Mouse (Mus musculus) CH12.LX (cell line): ENCODE results near the gene Vwa5b1. TPM values are rescaled to one million over a fixed set of nuclear protein-coding genes. Genes with fewer than 3 reads are reported as not detected.

Experiments
- DNase-seq: peaks from one replicate; pipeline ENCODE4 v3.0.0-alpha.2; 2013; ENCODE audit errors: extremely low read depth
- H3K27ac ChIP-seq: 2 replicates; pipeline ENCODE4 v1.5.1; 2012; ENCODE audit warnings: low read depth, mild to moderate bottlenecking, control low read depth, moderate library complexity; ENCODE audit not compliant: insufficient read depth
- H3K27me3 ChIP-seq: replicated peaks from 2 replicates; pipeline ENCODE3; 2012; ENCODE audit warnings: inconsistent platforms
- H3K36me3 ChIP-seq, 2 experiments: replicated peaks in 1 of 2; 2 replicates each; pipeline versions ENCODE3 to v1.6.1; 2012; ENCODE audit warnings: inconsistent platforms in 1 of 2, low read length in 1 of 2, mild to moderate bottlenecking in 1 of 2, mixed read lengths in 1 of 2, moderate library complexity in 1 of 2; ENCODE audit not compliant: control insufficient read depth in 1 of 2, insufficient read depth in 1 of 2
- H3K4me1 ChIP-seq, 2 experiments: 2 replicates each; pipeline ENCODE4 v1.6.1; 2012; ENCODE audit warnings: inconsistent platforms in 1 of 2, moderate library complexity in 1 of 2; ENCODE audit not compliant: insufficient read depth in 2 of 2, control insufficient read depth in 1 of 2
- H3K4me2 ChIP-seq: 2 replicates; pipeline ENCODE4 v1.6.1; 2012; ENCODE audit warnings: low read depth, mild to moderate bottlenecking, control low read depth; ENCODE audit not compliant: poor library complexity, insufficient read depth, severe bottlenecking
- H3K4me3 ChIP-seq, 3 experiments: fragments of 150-350 bp in 1 of 3; sonication (generic) in 1 of 3; replicated peaks in 1 of 3; 2 replicates each; pipeline versions ENCODE3 to v1.5.1; 2011 to 2012; ENCODE audit warnings: low read depth in 2 of 3, low read length in 2 of 3, mild to moderate bottlenecking in 2 of 3, moderate library complexity in 2 of 3, control low read depth in 1 of 3, improper control_type of control experiment in 1 of 3, inconsistent platforms in 1 of 3, mixed read lengths in 1 of 3; ENCODE audit not compliant: poor library complexity in 1 of 3
- H3K79me2 ChIP-seq: replicated peaks from 2 replicates; pipeline ENCODE4 v1.6.1; 2012; ENCODE audit warnings: mild to moderate bottlenecking, moderate library complexity; ENCODE audit not compliant: control insufficient read depth, poor library complexity, insufficient read depth, severe bottlenecking; ENCODE audit errors: extremely low read depth
- H3K9ac ChIP-seq: 2 replicates; pipeline ENCODE4 v1.6.1; 2012; ENCODE audit warnings: low read depth, mild to moderate bottlenecking, control low read depth, moderate library complexity; ENCODE audit not compliant: insufficient read depth
- H3K9me3 ChIP-seq: replicated peaks from 2 replicates; pipeline ENCODE3; 2012; ENCODE audit warnings: low read length, inconsistent platforms, mixed read lengths
- BHLHE40 ChIP-seq: IDR thresholded peaks from 2 replicates; pipeline ENCODE4 v1.6.1; 2011; ENCODE audit warnings: mild to moderate bottlenecking, low read depth, low read length, improper control_type of control experiment
- E2F4 ChIP-seq: IDR thresholded peaks from 2 replicates; pipeline ENCODE4 v1.6.1; 2011; ENCODE audit warnings: low read depth, low read length, improper control_type of control experiment; ENCODE audit not compliant: insufficient replicate concordance
- ELF1 ChIP-seq: IDR thresholded peaks from 2 replicates; pipeline ENCODE4 v1.6.1; 2014; ENCODE audit warnings: low read depth, mild to moderate bottlenecking, inconsistent platforms, low read length, improper control_type of control experiment
- EP300 ChIP-seq: IDR thresholded peaks from 2 replicates; pipeline ENCODE4 v1.6.1; 2011; ENCODE audit warnings: low read length, improper control_type of control experiment
- ETS1 ChIP-seq: conservative IDR thresholded peaks from 2 replicates; pipeline ENCODE4 v1.6.1; 2012; ENCODE audit warnings: low read depth, mild to moderate bottlenecking, inconsistent platforms, low read length, improper control_type of control experiment, moderate library complexity
- JUND ChIP-seq: conservative IDR thresholded peaks from 2 replicates; pipeline ENCODE4 v1.6.1; 2011; ENCODE audit warnings: low read depth, low read length, improper control_type of control experiment
- KAT2A ChIP-seq: IDR thresholded peaks from 2 replicates; pipeline ENCODE4 v1.6.1; 2012; ENCODE audit warnings: low read length, improper control_type of control experiment, inconsistent platforms; ENCODE audit not compliant: insufficient replicate concordance
- MAFK ChIP-seq: IDR thresholded peaks from 2 replicates; pipeline ENCODE4 v1.6.1; 2011; ENCODE audit warnings: low read length, improper control_type of control experiment; ENCODE audit not compliant: insufficient replicate concordance
- MAZ ChIP-seq: IDR thresholded peaks from 2 replicates; pipeline ENCODE4 v1.6.1; 2012; ENCODE audit warnings: low read depth, mild to moderate bottlenecking, inconsistent platforms, low read length, improper control_type of control experiment, moderate library complexity
- MEF2A ChIP-seq: IDR thresholded peaks from 2 replicates; pipeline ENCODE4 v1.6.1; 2014; ENCODE audit warnings: low read depth, mild to moderate bottlenecking, inconsistent platforms, low read length, improper control_type of control experiment, borderline replicate concordance
- MXI1 ChIP-seq: IDR thresholded peaks from 2 replicates; pipeline ENCODE4 v1.6.1; 2011; ENCODE audit warnings: mild to moderate bottlenecking, low read depth, low read length, improper control_type of control experiment
- MYC ChIP-seq: IDR thresholded peaks from 2 replicates; pipeline ENCODE4 v1.6.1; 2011; ENCODE audit warnings: low read depth, mild to moderate bottlenecking, improper control_type of control experiment, low read length
- NRF1 ChIP-seq: IDR thresholded peaks from 2 replicates; pipeline ENCODE4 v1.6.1; 2014; ENCODE audit warnings: low read depth, mild to moderate bottlenecking, inconsistent platforms, low read length, improper control_type of control experiment, moderate library complexity
- PAX5 ChIP-seq: IDR thresholded peaks from 2 replicates; pipeline ENCODE4 v1.6.1; 2012; ENCODE audit warnings: low read length, inconsistent platforms, mixed read lengths
- RAD21 ChIP-seq: IDR thresholded peaks from 2 replicates; pipeline ENCODE4 v1.6.1; 2011; ENCODE audit warnings: low read depth, mild to moderate bottlenecking, low read length, improper control_type of control experiment, moderate library complexity
- TBP ChIP-seq: conservative IDR thresholded peaks from 2 replicates; pipeline ENCODE4 v1.6.1; 2011; ENCODE audit warnings: low read depth, low read length, improper control_type of control experiment
- ZC3H11A ChIP-seq: IDR thresholded peaks from 2 replicates; pipeline ENCODE4 v1.6.1; 2012; ENCODE audit warnings: low read depth, mild to moderate bottlenecking, inconsistent platforms, low read length, improper control_type of control experiment
- ZKSCAN1 ChIP-seq: IDR thresholded peaks from 2 replicates; pipeline ENCODE4 v1.6.1; 2012; ENCODE audit warnings: low read depth, inconsistent platforms, low read length, improper control_type of control experiment, borderline replicate concordance
- ZMIZ1 ChIP-seq: IDR thresholded peaks from 2 replicates; pipeline ENCODE4 v1.6.1; 2012; ENCODE audit warnings: low read depth, mild to moderate bottlenecking, inconsistent platforms, low read length, improper control_type of control experiment
- dilution Hi-C: fragments of 300-500 bp; cut with MboI; formaldehyde crosslinking; loops from 2 replicates; pipeline ENCODE4 v1.14.3; 2020; ENCODE audit warnings: low sequenced_read_pairs; ENCODE audit not compliant: extremely low pct_unique_long_range_greater_than_20kb, extremely low pct_ligation_motif_present
- in situ Hi-C: fragments of 300-500 bp; cut with MboI; formaldehyde crosslinking; loops from 3 replicates; pipeline ENCODE4 v1.14.3; 2019; ENCODE audit warnings: low sequenced_read_pairs, low pct_ligation_motif_present, low pct_unique_long_range_greater_than_20kb, mixed read lengths
- polyA plus RNA-seq: library from polyadenylated mRNA; unstranded; fragments of >175 nt; gene quantifications from 2 replicates; pipeline ENCODE4 v1.2.1, GENCODE M21; 2012; ENCODE audit warnings: low read depth; ENCODE audit not compliant: insufficient read length
- total RNA-seq, 2 experiments: library from RNA; depleted of rRNA; stranded (reverse); fragments of 300-350 nt in 1 of 2; fragments of >200 nt in 1 of 2; gene quantifications; 2 replicates each; pipeline ENCODE4 v1.2.3; 2012 to 2014

The Vwa5b1 gene
- total and polyA plus RNA-seq, 3 experiments = not detected

DNA sequence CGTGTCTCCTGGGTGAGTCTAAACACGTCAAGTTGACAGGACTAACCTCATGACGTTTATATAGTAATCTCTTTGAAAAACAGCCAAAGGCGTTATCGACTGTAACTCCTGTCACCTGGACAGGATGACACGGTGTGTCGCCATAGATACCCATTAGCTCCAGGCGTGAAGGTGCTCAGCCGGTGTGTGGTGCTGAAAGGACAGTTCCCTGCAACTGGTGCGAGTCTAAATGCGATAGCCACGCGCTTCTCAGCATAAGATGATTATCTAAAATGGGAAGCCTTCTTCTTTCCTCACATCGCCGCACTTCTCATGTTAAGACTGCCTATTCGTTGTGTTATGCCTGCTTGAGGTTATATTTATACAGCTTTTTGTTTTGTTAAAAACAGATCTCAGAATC lies 40.8 kb upstream of the Vwa5b1 start:
- Histone ChIP-seq H3K36me3 (no peaks in the 10 kb centered on the region), H3K4me2 (no peak overlapping the region), H3K4me1 (no peaks in the 10 kb centered on the region), H3K9ac (no peak overlapping the region), H3K27ac (no peak overlapping the region), H3K79me2 (no peaks in the 10 kb centered on the region), H3K27me3 (peaks cover 86% of the 10 kb centered on the region), H3K9me3 (no peaks in the 10 kb centered on the region), H3K4me3 (no peak overlapping the region)
- DNase-seq = peak; percentile 3
- in situ Hi-C loops (no loop called here), dilution Hi-C loops (no loop called here)
- TF ChIP-seq JUND (no peak), MYC (no peak), ZMIZ1 (no peak)

GRCm38 (mm10) chr4:138672160-138672559 lies 36.5 kb upstream of the Vwa5b1 start:
- Histone ChIP-seq H3K9me3 (no peaks in the 10 kb centered on the region), H3K79me2 (no peaks in the 10 kb centered on the region), H3K4me1 (no peaks in the 10 kb centered on the region), H3K4me3 (no peak overlapping the region), H3K27ac (no peak overlapping the region), H3K36me3 (no peaks in the 10 kb centered on the region), H3K4me2 (no peak overlapping the region), H3K9ac (no peak overlapping the region), H3K27me3 (peaks cover 90% of the 10 kb centered on the region)
- in situ Hi-C loops (no loop called here), dilution Hi-C loops (no loop called here)
- TF ChIP-seq KAT2A (no peak), MEF2A (no peak), ETS1 (no peak), MXI1 (no peak), PAX5 (no peak), ZC3H11A (no peak), MAZ (no peak), ELF1 (no peak), EP300 (no peak), TBP (no peak), BHLHE40 (no peak), MAFK (no peak), NRF1 (no peak), E2F4 (no peak), RAD21 (no peak), ZKSCAN1 (no peak)
- no peak for DNase-seq
